Mouse (Mus musculus): ENCODE data around the gene Lsm5. TPM values are rescaled to one million over a fixed set of nuclear protein-coding genes. Genes with fewer than 3 reads are reported as not detected.
A peak's percentile ranks its signal among the peaks of the same experiment; 100 is the strongest.

Lsm5 gene
- 194 and 245 TPM in 2 replicates for polyA plus RNA-seq (2014; fragmentation: Nextera tagmentation; extraction: Ambion mirVana)

DNA sequence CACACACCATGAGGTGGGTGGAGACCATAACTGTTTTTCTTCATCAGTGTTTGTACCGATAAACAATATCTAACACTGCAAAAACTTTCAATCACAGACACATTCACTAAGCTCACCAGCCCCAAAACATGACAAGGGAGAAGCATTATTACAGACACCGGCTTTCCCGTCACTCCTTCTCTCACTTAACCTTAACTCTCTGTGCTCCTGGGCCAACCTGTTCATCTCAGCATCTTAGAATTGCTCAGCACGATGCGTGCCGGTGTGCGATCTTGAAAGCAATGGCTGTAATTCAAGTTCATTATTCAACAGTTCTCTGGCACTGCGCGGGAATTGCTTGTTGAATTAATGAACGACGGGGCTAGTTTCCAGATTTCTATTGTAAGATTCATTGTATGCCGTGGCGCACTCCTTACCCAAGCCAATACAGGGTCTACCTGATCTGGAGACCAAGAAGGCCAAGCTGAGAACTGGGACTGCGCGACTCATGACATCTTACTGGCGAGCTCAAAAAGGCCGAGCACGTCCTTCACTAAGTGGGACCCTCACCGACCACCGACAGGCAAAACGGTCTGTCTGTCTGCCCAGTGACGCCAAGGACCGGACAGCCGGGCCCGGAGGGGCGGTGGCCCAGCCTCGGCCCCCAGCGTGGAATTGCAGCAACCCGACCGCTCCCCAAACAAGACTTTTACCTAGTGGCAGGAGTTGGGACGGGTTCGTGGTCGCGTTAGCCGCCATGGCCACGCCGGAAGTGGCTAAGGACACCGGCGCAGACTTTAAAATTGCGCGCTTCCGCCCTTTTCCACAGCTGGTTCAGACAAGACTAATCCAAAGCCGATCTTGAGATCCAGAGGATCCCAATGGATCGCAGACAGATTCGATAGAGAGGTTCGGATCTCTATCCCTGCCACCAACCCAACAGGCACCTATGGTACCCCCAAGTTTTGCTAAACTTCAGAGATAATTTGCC lies at the start of gene Lsm5:
Lsm5 (minus strand) TSS at position 780 of the 970 bp plus-strand sequence.
- Histone ChIP-seq H3K36me3 (ENCODE audit: control insufficient read depth, insufficient read depth, low read length) (no peaks in the 10 kb centered on the region), H3K4me3 (ENCODE audit: low read depth, low read length) (peak within 1 kb of the TSS; percentile 73), H3K9me3 (ENCODE audit: control insufficient read depth, low read length) (no peaks in the 10 kb centered on the region), H3K4me1 (replicated peaks; ENCODE audit: control insufficient read depth, insufficient read depth, low read length) (0 out of 2 replicates have a peak, but pooled peaks cover 2% of the 10 kb centered on the region), H3K4me2 (ENCODE audit: low read depth, low read length, severe bottlenecking) (peak within 1 kb of the TSS; percentile 72), H3K27ac (ENCODE audit: low read depth, low read length) (no peak within 1 kb of the TSS), H3K9ac (ENCODE audit: low read length) (peak within 1 kb of the TSS; percentile 70), H3K27me3 (ENCODE audit: control insufficient read depth, insufficient read depth, low read length) (no peaks in the 10 kb centered on the region)
- WGBS = under 1% methylated on average over 46 of the region's 46 CpGs
- DNase-seq (ENCODE audit: low spot score) (peak; percentile 91), ATAC-seq (replicated peaks; ENCODE audit: low FRiP score) (peak; percentile 91)

DNA sequence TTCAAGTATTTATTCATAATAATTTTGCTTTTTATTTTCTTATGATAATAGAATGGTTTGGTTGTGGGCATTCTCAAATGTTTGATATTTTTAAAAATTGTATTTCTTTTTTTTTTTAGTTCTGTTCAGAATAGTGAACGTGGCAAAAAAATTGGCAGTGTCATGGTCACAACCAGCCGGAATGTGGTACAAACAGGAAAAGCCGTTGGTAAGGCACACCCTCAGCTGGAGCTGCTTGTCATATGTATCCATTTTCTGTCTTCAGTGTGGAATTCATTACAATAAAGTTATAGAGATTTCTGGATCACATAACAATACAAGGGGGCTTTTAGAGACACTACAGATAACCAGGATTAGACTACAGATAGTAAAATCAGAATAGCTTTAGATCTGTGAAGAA lies 49.2 kb upstream of the Lsm5 start:
- ATAC-seq (replicated peaks; ENCODE audit: low FRiP score) (no peak), DNase-seq (ENCODE audit: low spot score) (no peak)
- no peaks in the 10 kb centered on the region for H3K27me3 ChIP-seq (ENCODE audit: control insufficient read depth, insufficient read depth, low read length)
- no peak overlapping the region for H3K9ac ChIP-seq (ENCODE audit: low read length)
- H3K36me3 ChIP-seq (ENCODE audit: control insufficient read depth, insufficient read depth, low read length) = peaks cover 2% of the 10 kb centered on the region; the same call in 1 of the 2 replicates
- no peak overlapping the region for H3K4me2 ChIP-seq (ENCODE audit: low read depth, low read length, severe bottlenecking)
- whole genome bisulfite sequencing = 89% methylated on average over 3 of the region's 3 CpGs
- no peak overlapping the region for H3K27ac ChIP-seq (ENCODE audit: low read depth, low read length)
- no peak overlapping the region for H3K4me3 ChIP-seq (ENCODE audit: low read depth, low read length)
- H3K4me1 ChIP-seq (replicated peaks; ENCODE audit: control insufficient read depth, insufficient read depth, low read length) = no peaks in the 10 kb centered on the region
- H3K9me3 ChIP-seq (ENCODE audit: control insufficient read depth, low read length) = no peaks in the 10 kb centered on the region

DNA sequence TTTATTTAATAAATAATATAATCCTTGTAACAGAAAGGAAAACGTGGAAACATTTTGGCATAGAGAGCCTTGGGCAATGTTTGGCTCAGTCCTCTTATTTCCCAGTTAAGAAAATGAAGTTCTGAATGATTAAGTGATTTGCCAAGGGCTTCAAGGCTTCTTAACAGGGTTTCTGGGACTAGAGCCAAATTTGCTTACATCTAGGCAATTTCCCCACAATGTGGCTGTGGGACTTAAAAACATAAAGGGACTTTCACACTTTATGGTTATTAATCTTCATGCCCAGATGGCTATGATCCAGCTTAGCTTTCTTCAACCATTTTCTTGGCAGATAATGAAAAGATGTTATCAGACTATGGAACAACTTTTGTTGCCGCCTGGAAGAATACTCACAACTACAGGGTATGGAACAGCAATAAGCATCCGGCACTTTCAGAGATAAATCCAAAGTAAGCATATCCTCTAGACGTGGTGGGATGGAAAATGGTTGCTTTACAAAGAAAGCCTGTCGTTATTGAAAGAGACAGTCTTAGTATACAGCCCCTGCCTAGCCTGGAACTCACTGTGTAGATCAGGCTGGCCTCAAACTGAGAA lies 41.5 kb upstream of the Lsm5 start:
- no peaks in the 10 kb centered on the region; the same call in 1 of the 2 replicates for H3K36me3 ChIP-seq (ENCODE audit: control insufficient read depth, insufficient read depth, low read length)

DNA sequence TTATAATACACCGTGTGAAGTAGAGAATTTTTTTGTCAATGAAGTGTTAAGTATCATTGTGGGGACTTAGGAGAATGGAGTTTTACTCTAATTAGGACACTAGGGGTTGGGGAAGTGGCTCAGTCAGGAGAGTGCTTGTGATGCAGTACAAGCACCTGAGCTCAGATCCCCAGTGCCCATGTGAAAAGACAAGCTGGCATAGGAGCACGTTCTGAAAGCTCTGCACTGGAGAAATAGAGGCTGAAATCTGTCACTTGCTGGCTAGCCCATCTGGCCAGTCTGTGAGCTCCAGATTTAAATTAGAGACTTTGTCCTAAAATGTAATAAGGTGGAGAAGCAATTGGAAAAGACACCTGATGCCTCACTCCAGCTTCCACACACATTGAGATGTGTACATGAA lies 28.0 kb upstream of the Lsm5 start:
- H3K36me3 ChIP-seq (ENCODE audit: control insufficient read depth, insufficient read depth, low read length) = peaks cover 5% of the 10 kb centered on the region; the same call in 1 of the 2 replicates
- H3K4me3 ChIP-seq (ENCODE audit: low read depth, low read length) = no peak overlapping the region
- no peaks in the 10 kb centered on the region for H3K4me1 ChIP-seq (replicated peaks; ENCODE audit: control insufficient read depth, insufficient read depth, low read length)
- no peak overlapping the region for H3K9ac ChIP-seq (ENCODE audit: low read length)
- H3K27me3 ChIP-seq (ENCODE audit: control insufficient read depth, insufficient read depth, low read length) = no peaks in the 10 kb centered on the region
- no peaks in the 10 kb centered on the region for H3K9me3 ChIP-seq (ENCODE audit: control insufficient read depth, low read length)
- DNase-seq (ENCODE audit: low spot score) = no peak
- H3K4me2 ChIP-seq (ENCODE audit: low read depth, low read length, severe bottlenecking) = no peak overlapping the region
- no peak for ATAC-seq (replicated peaks; ENCODE audit: low FRiP score)
- H3K27ac ChIP-seq (ENCODE audit: low read depth, low read length) = no peak overlapping the region
- 83% methylated on average over 2 of the region's 2 CpGs for WGBS

More for the DNA sequence above, 41.5 kb upstream of the Lsm5 start:
- Histone ChIP-seq H3K27me3 (ENCODE audit: control insufficient read depth, insufficient read depth, low read length) (no peaks in the 10 kb centered on the region), H3K27ac (ENCODE audit: low read depth, low read length) (no peak overlapping the region), H3K9ac (ENCODE audit: low read length) (no peak overlapping the region), H3K4me3 (ENCODE audit: low read depth, low read length) (no peak overlapping the region), H3K4me2 (ENCODE audit: low read depth, low read length, severe bottlenecking) (no peak overlapping the region), H3K4me1 (replicated peaks; ENCODE audit: control insufficient read depth, insufficient read depth, low read length) (no peaks in the 10 kb centered on the region), H3K9me3 (ENCODE audit: control insufficient read depth, low read length) (no peaks in the 10 kb centered on the region)
- WGBS = 87% methylated on average over 5 of the region's 5 CpGs
- DNase-seq (ENCODE audit: low spot score) = no peak
- ATAC-seq (replicated peaks; ENCODE audit: low FRiP score) = no peak

DNA sequence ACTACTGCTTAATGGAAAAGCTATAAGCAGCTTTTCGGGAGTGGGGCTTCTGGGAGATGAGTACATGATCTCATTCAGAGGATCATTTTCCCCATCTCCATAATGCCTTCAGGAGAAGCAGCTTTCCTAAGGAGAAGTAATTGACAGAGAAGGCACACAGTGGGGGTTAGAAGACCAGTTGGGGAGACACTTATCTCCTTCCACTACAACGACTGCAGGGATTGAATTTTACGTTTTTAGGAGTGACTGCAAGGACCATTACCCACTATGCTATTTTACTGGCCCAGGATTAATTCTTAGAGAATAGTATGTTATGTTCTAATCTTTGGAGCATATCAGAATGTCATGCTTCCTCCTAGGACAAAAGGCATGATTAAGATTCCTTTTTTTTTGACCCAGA lies 16.4 kb upstream of the Lsm5 start:
- Histone ChIP-seq H3K9ac (ENCODE audit: low read length) (no peak overlapping the region), H3K27ac (ENCODE audit: low read depth, low read length) (no peak overlapping the region)
- 68% methylated on average over 3 of the region's 3 CpGs for WGBS

DNA sequence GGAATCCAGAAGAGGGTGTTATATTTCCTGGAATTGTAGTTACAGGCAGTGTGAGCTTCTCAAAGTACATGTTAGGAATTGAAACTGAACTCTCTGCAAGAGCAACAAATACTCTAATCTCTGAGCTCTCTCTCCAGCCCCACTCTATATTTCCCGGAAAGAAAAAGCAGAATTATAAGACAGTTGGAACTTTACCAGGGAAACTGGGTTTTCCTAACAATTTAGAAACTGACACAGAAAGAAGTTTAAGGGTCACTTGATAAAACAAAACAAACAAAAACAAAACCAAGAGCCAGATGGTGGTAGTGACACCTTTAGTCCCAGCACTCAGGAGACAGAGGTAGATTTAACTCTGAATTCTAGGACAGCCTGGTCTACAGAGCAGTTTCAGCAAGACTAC lies 14.6 kb upstream of the Lsm5 start:
- H3K9me3 ChIP-seq (ENCODE audit: control insufficient read depth, low read length) = no peaks in the 10 kb centered on the region
- ATAC-seq (replicated peaks; ENCODE audit: low FRiP score) = no peak
- WGBS = 96% methylated on average over 1 of the region's 1 CpGs

More for the DNA sequence above, 16.4 kb upstream of the Lsm5 start:
- Histone ChIP-seq H3K27me3 (ENCODE audit: control insufficient read depth, insufficient read depth, low read length) (no peaks in the 10 kb centered on the region), H3K4me1 (replicated peaks; ENCODE audit: control insufficient read depth, insufficient read depth, low read length) (no peaks in the 10 kb centered on the region), H3K36me3 (ENCODE audit: control insufficient read depth, insufficient read depth, low read length) (no peaks in the 10 kb centered on the region; the same call in 1 of the 2 replicates), H3K4me2 (ENCODE audit: low read depth, low read length, severe bottlenecking) (no peak overlapping the region), H3K4me3 (ENCODE audit: low read depth, low read length) (no peak overlapping the region), H3K9me3 (ENCODE audit: control insufficient read depth, low read length) (no peaks in the 10 kb centered on the region)
- ATAC-seq (replicated peaks; ENCODE audit: low FRiP score) (no peak), DNase-seq (ENCODE audit: low spot score) (no peak)

DNA sequence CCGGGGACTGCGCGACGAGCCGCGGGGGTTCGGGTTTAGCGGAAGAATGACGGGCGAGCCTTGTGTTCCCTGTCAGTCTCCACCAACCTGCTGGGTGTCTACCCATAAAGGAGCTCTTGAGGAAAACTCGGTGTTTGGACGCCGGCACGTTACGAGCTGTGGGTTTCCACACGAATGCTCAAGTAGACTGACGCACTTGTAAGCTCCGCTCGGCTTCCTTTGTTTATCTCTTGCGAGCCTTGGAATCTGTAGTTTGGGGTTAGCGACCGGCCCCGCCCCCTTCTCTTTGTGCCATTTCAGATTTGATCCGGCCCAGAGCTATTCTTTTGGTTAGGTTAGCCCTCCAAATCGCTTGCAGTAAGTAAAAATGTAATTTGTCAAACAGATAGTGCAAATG lies 10.8 kb upstream of the Lsm5 start:
- under 1% methylated on average over 25 of the region's 25 CpGs for WGBS
- DNase-seq (ENCODE audit: low spot score) = no peak
- H3K27ac ChIP-seq (ENCODE audit: low read depth, low read length) = peak overlapping the region; percentile 90
- H3K27me3 ChIP-seq (ENCODE audit: control insufficient read depth, insufficient read depth, low read length) = no peaks in the 10 kb centered on the region
- ATAC-seq (replicated peaks; ENCODE audit: low FRiP score) = peak; percentile 68
- no peaks in the 10 kb centered on the region for H3K9me3 ChIP-seq (ENCODE audit: control insufficient read depth, low read length)
- H3K36me3 ChIP-seq (ENCODE audit: control insufficient read depth, insufficient read depth, low read length) = no peaks in the 10 kb centered on the region
- no peaks in the 10 kb centered on the region for H3K4me1 ChIP-seq (replicated peaks; ENCODE audit: control insufficient read depth, insufficient read depth, low read length)
- H3K9ac ChIP-seq (ENCODE audit: low read length) = peak overlapping the region; percentile 78
- H3K4me2 ChIP-seq (ENCODE audit: low read depth, low read length, severe bottlenecking) = peak overlapping the region; percentile 71
- H3K4me3 ChIP-seq (ENCODE audit: low read depth, low read length) = peak overlapping the region; percentile 74

More for the DNA sequence above, 14.6 kb upstream of the Lsm5 start:
- Histone ChIP-seq H3K27me3 (ENCODE audit: control insufficient read depth, insufficient read depth, low read length) (no peaks in the 10 kb centered on the region), H3K4me2 (ENCODE audit: low read depth, low read length, severe bottlenecking) (no peak overlapping the region), H3K36me3 (ENCODE audit: control insufficient read depth, insufficient read depth, low read length) (no peaks in the 10 kb centered on the region; the same call in 1 of the 2 replicates), H3K9ac (ENCODE audit: low read length) (no peak overlapping the region), H3K4me3 (ENCODE audit: low read depth, low read length) (no peak overlapping the region), H3K4me1 (replicated peaks; ENCODE audit: control insufficient read depth, insufficient read depth, low read length) (no peaks in the 10 kb centered on the region), H3K27ac (ENCODE audit: low read depth, low read length) (no peak overlapping the region)
- no peak for DNase-seq (ENCODE audit: low spot score)

DNA sequence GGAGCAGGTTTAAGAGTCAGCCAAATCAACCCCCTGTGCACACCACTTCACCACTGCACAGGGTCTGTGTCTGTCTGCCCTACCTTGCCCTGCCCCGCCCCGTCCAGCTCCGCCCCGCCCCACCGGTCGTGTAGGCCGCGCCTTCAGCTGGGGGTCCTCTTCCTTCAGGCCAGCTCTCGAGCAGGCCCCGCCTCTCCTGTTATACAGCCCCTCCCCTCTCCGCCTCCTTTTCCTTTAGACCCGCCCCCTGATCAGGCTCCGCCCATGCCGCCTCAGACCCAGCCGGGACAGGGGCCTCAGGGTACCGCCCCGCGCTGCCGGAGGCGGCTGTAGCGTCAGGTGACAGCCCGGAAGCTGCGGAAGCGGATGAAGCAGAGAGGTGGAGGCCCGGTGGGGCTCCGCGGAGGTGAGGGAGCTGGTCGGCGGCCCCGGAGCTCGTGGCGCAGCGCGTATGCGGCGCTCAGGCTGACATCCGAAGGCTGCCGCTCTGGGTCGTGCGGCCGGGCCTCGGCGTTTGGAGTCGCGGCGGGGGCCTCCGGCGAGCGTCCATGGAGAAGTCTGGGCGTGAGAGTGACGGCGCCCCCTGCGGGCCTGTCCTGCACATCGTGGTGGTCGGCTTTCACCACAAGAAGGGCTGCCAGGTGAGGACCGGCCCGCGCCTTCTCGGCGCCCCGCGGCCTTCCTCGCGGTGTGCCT lies 10.2 kb upstream of the Lsm5 start, which contains the start of gene Avl9:
Avl9 (plus strand) TSS at position 326 of the 696 bp plus-strand sequence.
- peak within 1 kb of the TSS; percentile 90 for H3K27ac ChIP-seq (ENCODE audit: low read depth, low read length)
- DNase-seq (ENCODE audit: low spot score) = peak; percentile 98
- peak; percentile 98 for ATAC-seq (replicated peaks; ENCODE audit: low FRiP score)
- H3K36me3 ChIP-seq (ENCODE audit: control insufficient read depth, insufficient read depth, low read length) = no peaks in the 10 kb centered on the region
- no peaks in the 10 kb centered on the region for H3K27me3 ChIP-seq (ENCODE audit: control insufficient read depth, insufficient read depth, low read length)
- peak within 1 kb of the TSS; percentile 78 for H3K9ac ChIP-seq (ENCODE audit: low read length)
- H3K4me1 ChIP-seq (replicated peaks; ENCODE audit: control insufficient read depth, insufficient read depth, low read length) = no peaks in the 10 kb centered on the region
- under 1% methylated on average over 48 of the region's 64 CpGs for WGBS
- H3K9me3 ChIP-seq (ENCODE audit: control insufficient read depth, low read length) = no peaks in the 10 kb centered on the region
- peak within 1 kb of the TSS; percentile 71 for H3K4me2 ChIP-seq (ENCODE audit: low read depth, low read length, severe bottlenecking)
- H3K4me3 ChIP-seq (ENCODE audit: low read depth, low read length) = peak within 1 kb of the TSS; percentile 74

Data from forebrain, embryonic 11.5 days (tissue).